In genomic region chr11:33118480-33118879, GRCm38 (mm10) we compare ENCODE assay signal across 15 mouse cellular contexts. TPM values are rescaled to one million over a fixed set of nuclear protein-coding genes. Genes with fewer than 3 reads are reported as not detected.
"Had no signal": no experiment of that assay in that cellular context is flagged by ENCODE, and none has a peak within 500 bp of the region (broad histone marks: within the 10 kb centered on the region; RNA-seq: fewer than 3 reads in every experiment).

No protein-coding gene starts in this region.

- H3K27me3 ChIP-seq: stomach, embryonic 15.5 days had no signal

- H3K9me3 ChIP-seq: liver, embryonic 13.5 days; stomach, embryonic 15.5 days had no signal

- H3K27ac ChIP-seq: liver, embryonic 13.5 days; stomach, embryonic 15.5 days had no signal

- H3K9ac ChIP-seq: liver, embryonic 13.5 days; stomach, embryonic 15.5 days had no signal

- DNase-seq: kidney, postnatal 4 days; liver, embryonic 13.5 days; lung, adult 2 months; lung, postnatal 14 days; lung, postnatal 4 days; midbrain, embryonic 14.5 days; right cerebral cortex, adult 18-20 months; right cerebral cortex, postnatal 14 days; right cerebral cortex, postnatal 4 days; thymus, postnatal 25 days had no signal

- H3K36me3 ChIP-seq: liver, embryonic 13.5 days; stomach, embryonic 15.5 days had no signal

- H3K4me2 ChIP-seq: liver, embryonic 13.5 days; midbrain, embryonic 11.5 days; stomach, embryonic 15.5 days had no signal

- H3K4me3 ChIP-seq: liver, embryonic 13.5 days; stomach, embryonic 15.5 days had no signal

RNA-seq across cellular contexts. Expression of gene Fgf18, which starts 28.7 kb away (rescaled TPM):
- total RNA-seq: liver, adult 2 months; megakaryocyte progenitor cell, adult 5-6 weeks; megakaryocyte-erythroid progenitor cell, adult 5-6 weeks had no signal
- polyA plus RNA-seq: liver, adult 2 months had no signal
